Mouse (Mus musculus) T-helper 17 cell (primary cell): ENCODE measurements around the gene Stard3.

Experiments used
- in situ Hi-C, 2 experiments: fragments of 300-600 bp; cut with MboI, MseI; formaldehyde crosslinking; loops; 1 replicate in 1 of 2; 2 replicates in 1 of 2; pipeline ENCODE4 v1.15.1; 2025; ENCODE audit warnings: high pct_unique_total_duplicates in 2 of 2

Stard3 gene

DNA sequence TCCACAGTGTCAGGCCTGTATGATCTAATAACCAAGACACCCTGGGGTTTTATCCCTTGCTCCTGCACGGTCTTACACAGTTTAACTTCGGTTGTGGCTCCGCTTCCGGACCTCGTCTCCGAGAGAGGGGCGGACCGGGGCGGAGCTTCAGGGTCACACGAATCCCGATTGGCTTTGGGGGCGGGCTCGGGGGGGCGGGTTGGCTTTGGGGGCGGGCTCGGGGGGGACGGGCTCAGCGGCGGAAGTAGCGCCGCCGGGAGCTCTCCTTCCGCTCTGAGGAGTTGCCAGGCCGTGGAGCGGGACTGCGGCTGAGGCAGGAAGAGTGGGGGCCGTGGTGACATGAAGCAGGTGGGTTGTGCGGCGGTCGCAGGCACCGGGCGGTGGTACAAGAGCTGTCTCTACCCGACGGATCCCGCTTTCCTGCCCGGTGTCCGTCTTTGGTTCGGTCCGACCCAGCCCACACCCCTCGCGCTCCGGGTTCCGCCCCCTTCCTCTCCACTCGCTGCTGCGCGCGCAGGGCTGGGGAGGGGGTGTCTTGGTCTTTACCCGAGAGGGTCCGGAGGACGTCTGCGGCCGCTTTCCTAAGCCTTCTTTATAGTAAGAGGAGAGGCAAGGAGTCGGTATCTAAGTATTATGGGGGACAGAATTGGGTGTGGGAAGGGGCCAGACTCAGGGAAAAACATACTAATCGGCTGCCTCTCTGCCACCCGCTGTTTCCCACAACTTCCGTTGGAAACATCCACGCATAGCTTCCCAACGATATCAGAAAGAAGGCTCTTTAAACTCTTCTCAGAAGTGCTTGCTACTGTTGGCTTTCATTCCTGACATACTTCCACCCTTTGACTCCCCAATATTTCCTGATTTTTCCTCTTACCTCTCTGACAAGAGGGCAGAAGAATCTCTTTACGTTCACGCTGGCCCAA, at the start of gene Stard3:
TSS of gene Stard3 (plus strand) at position 208 of the 923 bp plus-strand sequence.
- in situ Hi-C loops, result no loop called here

DNA sequence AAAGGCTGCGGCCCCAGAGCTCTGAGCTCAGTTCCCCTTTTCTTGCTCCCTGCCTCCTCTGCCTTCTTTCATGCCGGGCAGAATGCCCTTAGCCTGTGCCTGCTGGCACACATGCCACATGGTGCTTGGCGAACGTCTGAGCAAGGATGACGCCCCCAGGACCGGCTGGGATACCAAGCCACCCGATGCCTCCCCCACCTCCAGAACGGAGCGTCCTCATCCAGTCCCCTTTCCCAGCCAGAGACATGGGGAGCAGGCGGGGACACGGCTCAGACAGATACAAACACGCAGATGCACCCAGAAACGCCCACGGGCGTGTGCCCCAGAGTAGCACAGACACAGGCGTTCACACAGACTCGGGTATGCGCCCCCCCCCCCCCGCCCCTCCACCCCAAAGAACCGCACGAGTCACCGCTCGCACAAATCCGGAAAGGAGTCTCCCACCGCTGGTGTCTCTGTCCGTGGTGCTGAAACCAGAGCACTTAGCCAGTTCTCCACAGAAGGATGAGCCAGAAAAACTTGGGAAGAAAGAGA, 44.3 kb upstream of the Stard3 start:
- in situ Hi-C loops, result loop anchor here in 1 of 2 experiments (25.0 kb wide), 1 partner anchor 752 kb away; no protein-coding TSS in a partner anchor

DNA sequence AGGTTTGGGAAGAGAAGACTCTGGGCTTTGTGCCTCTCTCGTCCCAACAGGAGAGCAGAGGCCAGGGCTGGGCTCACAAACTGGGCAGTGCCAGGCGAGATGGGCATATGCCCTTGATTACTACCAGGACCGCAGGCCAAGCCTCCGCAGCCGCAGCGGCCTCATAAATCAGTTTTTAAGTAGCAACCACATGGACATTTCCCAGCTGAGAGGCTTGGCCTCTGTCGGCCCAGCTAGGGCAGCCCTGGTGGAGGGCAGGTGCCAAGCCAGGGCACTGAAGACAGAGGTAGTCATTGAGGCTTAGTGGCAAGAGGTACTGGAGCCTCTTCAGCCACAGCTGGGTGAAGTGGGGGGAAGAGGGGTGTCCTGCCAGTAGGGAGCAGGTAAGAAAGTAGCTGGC, 40.7 kb upstream of the Stard3 start:
- in situ Hi-C loops, result loop anchor here in 1 of 2 experiments (25.0 kb wide), 1 partner anchor 755 kb away; no protein-coding TSS in a partner anchor

DNA sequence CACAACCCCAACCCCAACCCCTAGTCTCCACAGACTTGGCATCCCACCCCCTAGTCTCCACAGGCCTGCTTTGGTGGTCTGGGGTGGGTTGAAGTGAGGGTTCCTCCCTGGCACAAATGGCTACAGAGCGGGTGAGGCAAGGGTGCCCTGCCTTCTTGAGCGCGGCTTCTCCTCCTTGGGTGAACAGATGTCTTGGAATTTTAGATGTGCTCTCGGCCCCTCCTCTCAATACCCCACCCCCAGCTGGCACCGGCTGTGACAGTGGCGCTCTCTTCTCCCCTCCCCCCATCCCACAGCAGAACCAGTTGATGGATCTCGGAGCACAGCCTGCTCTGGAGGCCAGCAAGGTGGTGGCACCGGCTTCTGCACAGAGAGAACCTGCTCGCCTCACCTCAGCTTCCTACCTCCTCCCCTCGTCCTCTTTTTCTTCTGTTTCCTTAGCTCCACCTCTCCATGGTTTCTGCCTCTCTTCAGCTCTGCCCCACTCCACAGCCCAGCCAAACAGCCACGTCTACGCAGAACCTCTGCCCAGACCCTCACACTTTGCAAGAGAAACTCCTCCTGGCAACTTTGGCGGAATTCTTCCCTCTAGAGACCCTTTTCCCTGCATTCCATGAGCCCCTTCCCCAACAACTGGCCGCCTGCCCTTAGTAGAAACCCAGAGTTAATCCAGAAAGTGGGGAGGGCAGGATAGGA, 39.6 kb upstream of the Stard3 start:
- in situ Hi-C loops, result loop anchor here in 1 of 2 experiments (25.0 kb wide), 1 partner anchor 756 kb away; no protein-coding TSS in a partner anchor

DNA sequence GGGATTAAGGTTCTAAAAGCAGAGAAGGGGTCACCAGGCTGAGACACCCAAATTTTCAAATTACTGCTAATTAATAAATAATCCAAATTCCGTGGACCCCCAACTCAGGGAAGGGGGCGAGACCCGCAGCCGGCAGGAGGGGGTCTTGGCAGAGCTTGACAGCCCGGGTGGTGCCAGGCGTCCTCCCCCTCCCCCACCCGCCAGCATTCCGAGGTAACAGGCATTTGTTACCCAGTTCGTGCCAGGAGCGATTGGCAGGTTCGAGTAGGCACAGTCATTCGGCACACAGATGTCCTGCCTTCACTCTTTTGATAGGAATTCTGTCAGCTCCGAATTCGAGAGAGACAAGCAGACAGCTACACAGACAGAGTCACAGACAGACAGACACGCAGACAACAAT, 39.0 kb upstream of the Stard3 start:
- in situ Hi-C loops, result loop anchor here in 1 of 2 experiments (25.0 kb wide), 1 partner anchor 757 kb away; no protein-coding TSS in a partner anchor

DNA sequence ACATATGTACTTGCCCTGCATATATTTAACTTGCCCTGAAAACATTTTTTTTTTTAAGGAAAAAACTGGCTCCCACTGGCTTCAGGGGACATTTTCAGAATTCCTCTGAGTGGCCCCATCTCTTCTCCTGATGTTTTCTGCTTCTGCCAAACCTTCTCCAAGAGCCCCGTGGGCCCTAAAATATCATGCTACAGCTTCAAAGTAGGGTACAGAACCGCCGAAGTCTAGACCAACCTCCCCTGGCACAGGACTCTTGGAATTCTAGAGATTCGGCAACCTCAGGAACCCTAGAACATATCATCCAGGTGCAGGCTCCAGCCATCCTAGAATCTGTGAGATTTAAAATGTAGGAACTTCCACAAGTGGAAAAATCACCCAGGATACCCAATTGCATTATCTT, 38.6 kb upstream of the Stard3 start:
- in situ Hi-C loops, result loop anchor here in 1 of 2 experiments (25.0 kb wide), 1 partner anchor 757 kb away; no protein-coding TSS in a partner anchor

DNA sequence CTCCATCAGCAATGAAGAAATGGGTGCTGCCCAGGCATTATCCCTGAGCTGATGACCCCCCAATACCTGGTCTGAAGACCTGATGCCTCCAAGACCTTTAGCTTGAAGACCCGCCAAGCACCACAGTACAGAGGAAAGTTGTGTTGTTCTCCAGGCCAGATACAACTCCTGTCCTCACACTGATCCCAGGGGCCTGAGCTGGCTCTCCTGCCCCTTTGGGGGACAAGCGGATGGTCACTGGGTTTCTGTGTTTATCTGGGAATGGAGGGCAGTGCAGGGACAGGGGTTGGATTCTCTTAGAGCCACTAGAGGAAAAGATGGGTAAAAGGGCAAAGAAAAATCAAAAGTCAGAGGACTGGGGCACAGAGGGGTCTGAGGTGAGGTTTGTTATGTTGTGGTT, 38.2 kb upstream of the Stard3 start:
- in situ Hi-C loops, result loop anchor here in 1 of 2 experiments (25.0 kb wide), 1 partner anchor 758 kb away; no protein-coding TSS in a partner anchor

DNA sequence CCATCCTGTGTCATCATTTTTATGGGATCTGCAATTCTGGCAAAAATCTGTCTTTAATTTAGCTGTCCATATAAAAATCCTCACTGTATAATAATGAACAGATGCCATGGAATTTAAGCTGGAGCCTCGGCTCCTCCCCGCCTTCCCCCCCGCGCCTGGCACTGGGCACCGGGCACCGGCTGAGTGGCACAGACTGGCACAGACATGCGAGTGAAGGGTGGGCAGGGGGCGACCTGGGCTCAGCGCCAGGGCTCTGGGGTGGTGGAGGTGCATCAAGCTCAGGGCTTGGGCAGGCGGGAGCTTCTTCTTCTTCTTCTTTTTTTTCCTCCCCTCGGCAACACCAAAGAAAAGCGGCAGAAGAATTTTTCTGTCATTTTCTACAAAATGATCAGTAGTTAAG, 37.8 kb upstream of the Stard3 start:
- in situ Hi-C loops, result loop anchor here in 1 of 2 experiments (25.0 kb wide), 1 partner anchor 758 kb away; no protein-coding TSS in a partner anchor

DNA sequence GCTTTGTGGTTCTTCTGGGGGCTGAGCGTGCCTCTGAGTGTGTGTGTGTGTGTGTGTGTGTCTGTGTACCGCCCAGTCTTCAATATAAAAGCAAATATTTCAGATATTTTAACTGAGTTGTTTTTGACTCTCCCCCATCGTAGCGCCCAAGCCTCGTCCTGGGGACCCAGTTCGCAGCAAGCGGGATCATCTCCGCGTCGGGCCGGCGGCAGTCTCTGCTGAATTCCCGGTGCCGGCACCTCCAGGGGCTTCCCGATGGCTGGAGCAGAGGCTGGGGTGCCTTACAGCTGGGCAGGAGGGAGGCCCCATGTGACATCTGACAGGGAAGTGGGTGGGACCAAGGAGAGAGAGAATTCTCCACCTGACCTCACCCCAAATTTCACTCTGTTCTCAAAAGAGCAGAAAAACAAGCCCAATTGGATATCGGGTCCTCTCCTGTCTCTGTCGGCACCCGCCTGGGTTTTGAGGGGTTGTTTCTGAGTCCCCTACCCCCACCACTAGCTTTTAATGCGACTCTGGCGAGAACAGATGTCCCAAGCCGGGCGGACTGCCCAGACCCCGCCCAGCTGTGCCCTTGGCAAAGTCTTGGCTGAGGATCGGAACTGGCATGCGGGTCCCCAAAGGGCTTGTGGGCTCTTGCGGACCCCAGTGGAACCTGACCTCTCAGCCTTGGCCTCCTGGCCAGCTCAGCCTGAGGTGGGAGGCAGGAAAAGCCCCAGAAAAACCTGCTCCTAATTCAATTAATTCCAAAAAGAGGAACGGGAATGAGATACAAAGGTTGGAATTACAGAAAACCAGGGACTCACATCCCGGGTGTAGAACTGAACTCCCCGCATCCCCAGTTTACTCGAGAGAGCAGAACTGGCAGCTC, 37.1 kb upstream of the Stard3 start:
- in situ Hi-C loops, result loop anchor here in 1 of 2 experiments (25.0 kb wide), 1 partner anchor 759 kb away; no protein-coding TSS in a partner anchor

DNA sequence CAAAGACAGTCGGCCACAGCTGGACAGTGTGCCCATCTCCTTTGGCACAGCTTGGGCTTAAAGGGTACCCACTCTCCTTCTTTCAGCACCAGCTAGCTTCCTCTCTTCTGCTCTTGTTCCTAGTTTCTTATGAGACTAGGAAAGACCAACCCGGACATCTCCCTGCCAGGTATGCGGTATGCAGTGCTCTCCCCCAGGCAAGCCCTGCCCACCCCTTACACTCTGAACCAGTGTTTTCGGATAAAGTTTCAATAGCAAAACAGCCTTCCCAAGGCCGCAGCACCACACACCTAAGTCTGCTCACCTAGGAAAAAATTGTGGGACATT, 36.5 kb upstream of the Stard3 start:
- in situ Hi-C loops, result loop anchor here in 1 of 2 experiments (25.0 kb wide), 1 partner anchor 759 kb away; no protein-coding TSS in a partner anchor

DNA sequence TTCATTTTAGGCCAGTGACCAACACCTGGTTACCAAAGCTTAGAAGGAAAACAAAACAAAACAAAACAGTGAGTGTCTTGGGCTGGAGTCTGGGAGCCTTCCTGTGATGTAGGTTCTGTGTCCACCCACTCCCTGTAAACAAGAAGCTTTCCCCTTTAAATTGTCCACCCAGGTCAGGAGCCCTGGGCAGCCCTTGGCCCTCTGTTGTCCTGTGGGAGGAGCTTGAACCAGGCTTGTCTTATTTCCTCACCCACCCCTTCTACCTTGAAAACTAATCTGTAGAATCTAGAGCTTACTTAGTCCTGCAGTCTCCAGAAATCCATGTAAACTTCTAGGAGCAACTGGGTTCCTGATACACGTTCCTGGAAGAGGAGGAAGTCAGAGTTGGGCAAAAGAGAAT, 36.0 kb upstream of the Stard3 start:
- in situ Hi-C loops, result loop anchor here in 1 of 2 experiments (25.0 kb wide), 1 partner anchor 760 kb away; no protein-coding TSS in a partner anchor

DNA sequence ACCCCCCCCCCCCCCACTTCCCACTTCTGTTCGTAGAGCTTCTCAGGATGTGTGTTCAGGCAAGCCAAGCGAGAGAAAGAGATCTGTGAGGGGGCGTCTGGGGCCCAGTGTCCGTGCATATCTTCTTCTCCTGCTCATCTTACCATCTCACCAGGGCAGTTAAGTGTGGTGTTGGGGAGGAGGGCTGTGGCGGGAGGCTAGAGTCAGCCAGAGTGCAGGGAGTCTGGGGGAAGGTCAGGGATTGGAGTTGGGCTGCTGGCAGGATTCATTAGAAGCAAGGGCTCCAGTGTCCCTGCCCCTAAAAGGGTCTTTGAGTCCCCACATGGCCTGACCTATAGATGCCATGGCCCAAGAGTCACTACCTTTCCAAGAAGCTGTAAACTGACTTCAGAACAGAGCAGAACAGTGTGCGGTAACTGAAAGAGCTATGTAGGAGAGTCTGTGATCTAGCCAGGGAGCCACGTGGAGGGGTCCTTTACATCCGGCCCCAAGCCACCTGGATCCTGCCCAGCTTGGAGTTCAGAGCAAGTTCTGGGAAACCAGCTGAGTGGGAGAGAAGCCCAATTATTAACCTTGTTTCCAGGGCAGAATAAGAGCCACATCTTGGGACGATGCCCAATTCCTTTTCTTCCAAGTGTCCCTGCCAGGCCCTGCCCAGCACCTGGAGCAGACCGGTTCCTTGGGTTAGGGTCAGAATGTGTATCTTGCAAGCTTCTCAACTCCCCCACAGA, 34.9 kb upstream of the Stard3 start:
- in situ Hi-C loops, result loop anchor here in 1 of 2 experiments (25.0 kb wide), 1 partner anchor 761 kb away; no protein-coding TSS in a partner anchor

DNA sequence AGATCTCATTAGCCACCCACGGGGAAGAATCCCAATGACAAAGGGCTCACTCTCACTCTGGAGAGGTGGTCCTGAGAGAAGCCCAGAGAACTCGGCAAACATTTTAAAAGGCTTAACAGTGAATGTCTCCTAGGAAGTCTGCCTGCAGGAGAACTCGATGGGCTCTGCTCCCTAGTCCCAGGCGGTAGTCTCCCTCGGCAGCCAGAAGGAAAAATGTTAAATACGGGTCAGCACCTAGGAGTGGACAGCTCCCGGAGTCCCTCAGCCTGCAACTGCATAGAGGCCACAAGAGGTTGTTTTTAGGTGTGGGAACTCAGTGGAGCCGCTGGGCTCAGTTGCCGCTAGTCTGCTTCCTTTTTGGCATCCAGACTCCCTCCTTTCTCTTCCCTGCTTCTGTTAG, 34.2 kb upstream of the Stard3 start:
- in situ Hi-C loops, result loop anchor here in 1 of 2 experiments (25.0 kb wide), 1 partner anchor 762 kb away; no protein-coding TSS in a partner anchor

DNA sequence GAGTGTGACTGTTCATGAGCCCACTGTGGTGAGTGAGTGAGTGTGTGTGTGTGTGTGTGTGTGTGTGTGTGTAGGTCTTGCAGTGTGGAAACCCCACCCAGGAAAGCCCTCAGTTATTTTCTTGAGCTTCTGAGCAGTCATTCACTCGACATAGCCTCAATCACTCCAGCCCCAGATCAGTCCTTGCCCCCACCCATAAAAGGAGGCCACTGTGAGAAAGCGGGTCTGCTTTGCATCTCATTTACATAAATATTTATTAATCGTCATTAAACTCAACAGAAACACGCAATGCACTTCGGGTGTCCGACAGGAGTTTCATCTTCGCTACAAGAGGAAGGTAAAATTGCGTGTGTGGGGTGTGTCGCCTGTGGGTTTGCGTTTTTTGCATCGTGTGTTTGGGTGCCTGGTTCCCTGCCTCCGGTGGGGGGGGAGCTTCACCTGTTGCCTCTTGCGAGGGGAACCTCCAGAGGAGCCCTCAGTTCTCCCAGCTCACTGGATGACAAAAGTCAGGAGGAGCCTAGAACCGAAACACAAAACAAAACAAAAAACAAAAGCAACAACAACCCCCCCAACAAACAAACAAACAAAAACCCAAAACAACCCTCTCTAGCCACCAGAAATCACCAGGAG, 32.9 kb upstream of the Stard3 start:
- in situ Hi-C loops, result no loop called here

DNA sequence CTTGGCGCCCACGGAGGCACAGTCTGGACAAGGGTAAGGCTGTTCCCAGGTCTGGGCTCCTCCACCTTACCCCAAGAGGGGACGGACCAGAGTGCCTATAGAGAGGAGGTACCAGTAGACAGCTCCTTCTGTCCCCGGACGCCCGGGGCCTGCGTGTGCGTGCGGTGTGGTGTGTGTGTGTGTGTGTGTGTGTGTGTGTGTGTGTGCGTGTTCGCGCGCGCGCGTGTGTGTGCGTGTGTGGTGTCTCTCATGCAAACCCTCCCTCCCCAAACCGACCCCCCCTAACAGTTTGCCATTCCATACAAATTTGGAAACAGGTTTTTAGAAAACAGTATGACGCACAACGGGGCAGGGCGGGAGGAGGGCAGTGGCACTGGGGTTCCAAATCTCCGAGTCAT, 32.3 kb upstream of the Stard3 start:
- in situ Hi-C loops, result no loop called here

DNA sequence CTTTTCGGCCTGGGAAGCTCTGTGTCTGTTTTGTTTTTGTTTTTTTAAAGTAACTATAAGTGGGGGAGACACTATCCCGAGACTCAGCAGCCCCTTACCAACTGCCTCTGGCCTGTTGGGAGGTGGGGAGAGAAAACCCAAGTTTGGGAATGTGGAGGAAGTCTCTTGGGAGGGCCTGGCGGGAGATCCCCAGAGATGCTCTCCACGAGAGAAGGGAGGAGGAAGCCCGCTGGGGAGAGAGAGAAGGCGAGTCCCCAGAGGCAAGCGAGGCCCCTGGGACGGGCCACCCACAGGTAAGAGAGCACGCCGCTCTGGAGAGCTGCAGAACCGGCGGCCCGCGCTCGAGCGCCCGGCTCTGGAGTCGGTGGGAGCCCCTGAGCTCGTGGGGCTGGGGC, 31.4 kb upstream of the Stard3 start:
- in situ Hi-C loops, result no loop called here

DNA sequence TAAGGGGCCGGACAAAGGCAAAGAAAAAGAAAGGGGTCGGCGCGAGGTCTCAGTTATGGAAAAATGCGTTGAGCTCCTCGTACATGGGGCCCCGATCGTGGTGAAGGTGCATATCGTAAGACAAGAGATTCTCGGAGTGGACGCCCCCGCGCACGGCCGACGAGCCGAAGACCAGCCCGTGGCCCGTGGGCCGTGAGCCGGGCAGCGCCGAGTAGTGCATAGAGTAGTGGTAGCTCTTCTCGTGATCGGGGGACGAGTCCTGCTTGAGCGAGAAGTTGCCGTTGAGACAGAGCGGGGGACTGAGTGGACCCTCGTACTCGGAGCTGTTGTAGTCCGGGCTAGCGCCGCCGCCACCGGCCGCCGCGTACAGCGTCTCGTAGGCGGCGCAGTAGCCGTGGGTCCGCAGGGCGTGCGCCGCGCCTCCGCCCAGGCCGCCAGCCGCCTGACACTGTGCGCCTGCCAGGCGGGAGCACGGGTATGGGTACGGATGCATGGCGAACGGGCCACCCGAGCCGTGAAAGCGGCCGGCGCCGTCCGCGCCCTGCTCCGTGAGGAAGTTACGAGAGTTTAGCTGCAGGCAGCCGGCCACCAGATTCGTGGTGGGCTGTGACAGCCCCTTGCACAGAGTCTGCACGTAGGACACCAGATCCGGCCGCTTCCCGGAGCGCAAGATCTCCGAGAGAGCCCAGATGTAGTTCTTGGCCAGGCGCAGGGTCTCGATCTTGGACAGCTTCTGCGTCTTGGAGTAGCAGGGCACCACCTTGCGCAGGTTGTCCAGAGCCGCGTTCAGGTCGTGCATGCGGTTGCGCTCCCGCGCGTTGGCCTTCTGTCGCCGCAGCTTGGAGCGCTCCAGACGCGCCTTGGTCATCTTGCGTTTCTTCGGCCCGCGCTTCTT, 30.8 kb upstream of the Stard3 start:
- in situ Hi-C loops, result no loop called here

DNA sequence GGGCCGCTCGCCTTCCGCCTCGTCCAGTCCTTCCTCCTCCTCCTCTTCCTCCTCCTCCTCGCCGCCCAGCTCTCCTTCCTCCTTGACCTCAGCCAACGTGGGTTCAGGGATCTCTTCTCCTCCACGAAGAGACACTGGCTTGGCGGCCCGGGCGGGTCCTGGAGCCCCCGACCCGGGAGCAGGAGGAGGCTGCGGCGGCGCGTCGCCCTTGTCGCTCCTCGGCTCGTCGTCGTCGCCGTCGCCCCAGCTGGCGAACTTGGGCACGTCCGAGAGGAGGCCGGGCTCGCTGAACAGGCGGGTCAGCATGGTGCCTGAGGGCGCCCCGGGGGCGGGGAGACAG, 30.2 kb upstream of the Stard3 start:
- in situ Hi-C loops, result no loop called here
